Mouse (Mus musculus) MEL (cell line): ENCODE data around the gene Ccdc183. TPM values are rescaled to one million over a fixed set of nuclear protein-coding genes. Genes with fewer than 3 reads are reported as not detected.

Experiments used
- DNase-seq: peaks from one replicate; pipeline ENCODE4 v3.0.0; 2011; ENCODE audit warnings: low read depth, low spot score
- H3K27ac ChIP-seq: 2 replicates; pipeline ENCODE4 v1.5.1; 2012; ENCODE audit warnings: low read depth, mild to moderate bottlenecking, control low read depth, low read length, moderate library complexity; ENCODE audit not compliant: control insufficient read depth
- H3K27me3 ChIP-seq, 2 experiments: fragments of 150-350 bp in 1 of 2; sonication (generic) in 1 of 2; 2 replicates each; pipeline ENCODE4 v1.6.1; 2012; ENCODE audit warnings: low read length in 2 of 2, mild to moderate bottlenecking in 2 of 2, improper control_type of control experiment in 1 of 2, moderate library complexity in 1 of 2; ENCODE audit not compliant: insufficient read depth in 2 of 2, control insufficient read depth in 1 of 2
- H3K36me3 ChIP-seq, 2 experiments: 2 replicates each; pipeline ENCODE4 v1.6.1; 2012 to 2014; ENCODE audit warnings: low read length in 2 of 2, improper control_type of control experiment in 1 of 2, inconsistent platforms in 1 of 2, mild to moderate bottlenecking in 1 of 2; ENCODE audit not compliant: insufficient read depth in 2 of 2, control insufficient read depth in 1 of 2
- H3K4me1 ChIP-seq, 2 experiments: fragments of 150-350 bp in 1 of 2; sonication (generic) in 1 of 2; 2 replicates each; pipeline ENCODE4 v1.6.1; 2012; ENCODE audit warnings: low read length in 2 of 2, improper control_type of control experiment in 1 of 2, mild to moderate bottlenecking in 1 of 2; ENCODE audit not compliant: insufficient read depth in 2 of 2, control insufficient read depth in 1 of 2
- H3K4me3 ChIP-seq, 2 experiments: fragments of 150-350 bp in 1 of 2; sonication (generic) in 1 of 2; 2 replicates each; pipeline ENCODE4 v1.5.1; 2012; ENCODE audit warnings: low read depth in 2 of 2, low read length in 2 of 2, mild to moderate bottlenecking in 2 of 2, moderate library complexity in 2 of 2, control low read depth in 1 of 2, improper control_type of control experiment in 1 of 2; ENCODE audit not compliant: control insufficient read depth in 1 of 2, insufficient read depth in 1 of 2
- H3K79me2 ChIP-seq: 2 replicates; pipeline ENCODE4 v1.6.1; 2012; ENCODE audit warnings: mild to moderate bottlenecking, low read length, moderate library complexity; ENCODE audit not compliant: control insufficient read depth, poor library complexity, insufficient read depth
- H3K9ac ChIP-seq: 2 replicates; pipeline ENCODE4 v1.6.1; 2012; ENCODE audit warnings: low read depth, mild to moderate bottlenecking, control low read depth, low read length, moderate library complexity; ENCODE audit not compliant: control insufficient read depth, poor library complexity, severe bottlenecking
- H3K9me3 ChIP-seq: fragments of 150-350 bp; sonication (generic); replicated peaks from 2 replicates; pipeline ENCODE4 v1.6.1; 2012; ENCODE audit warnings: mild to moderate bottlenecking, low read length, improper control_type of control experiment, moderate library complexity; ENCODE audit not compliant: insufficient read depth
- CHD1 ChIP-seq: IDR thresholded peaks from 2 replicates; pipeline ENCODE4 v1.6.1; 2012; ENCODE audit warnings: low read depth, mild to moderate bottlenecking, inconsistent platforms, low read length, improper control_type of control experiment
- E2F4 ChIP-seq: IDR thresholded peaks from 2 replicates; pipeline ENCODE4 v1.6.1; 2011; ENCODE audit warnings: low read depth, low read length, improper control_type of control experiment, borderline replicate concordance
- EP300 ChIP-seq, 2 experiments: IDR thresholded peaks; 2 replicates each; pipeline ENCODE4 v1.6.1; 2011; ENCODE audit warnings: improper control_type of control experiment in 2 of 2, low read length in 2 of 2, low read depth in 1 of 2, mild to moderate bottlenecking in 1 of 2
- ETS1 ChIP-seq: IDR thresholded peaks from 2 replicates; pipeline ENCODE4 v1.6.1; 2012; ENCODE audit warnings: low read depth, mild to moderate bottlenecking, inconsistent platforms, low read length, improper control_type of control experiment, moderate library complexity
- GABPA ChIP-seq: IDR thresholded peaks from 2 replicates; pipeline ENCODE4 v1.6.1; 2012; ENCODE audit warnings: low read depth, mild to moderate bottlenecking, inconsistent platforms, low read length, improper control_type of control experiment, moderate library complexity
- GATA1 ChIP-seq: IDR thresholded peaks from 2 replicates; pipeline ENCODE4 v1.6.1; 2011; ENCODE audit warnings: low read depth, low read length, improper control_type of control experiment
- HCFC1 ChIP-seq: IDR thresholded peaks from 2 replicates; pipeline ENCODE4 v1.6.1; 2012; ENCODE audit warnings: low read depth, mild to moderate bottlenecking, inconsistent platforms, low read length, improper control_type of control experiment, moderate library complexity
- MAFK ChIP-seq: IDR thresholded peaks from 2 replicates; pipeline ENCODE4 v1.6.1; 2011; ENCODE audit warnings: low read depth, mild to moderate bottlenecking, low read length, improper control_type of control experiment, borderline replicate concordance
- MEF2A ChIP-seq: IDR thresholded peaks from 2 replicates; pipeline ENCODE4 v1.6.1; 2014; ENCODE audit warnings: low read depth, mild to moderate bottlenecking, inconsistent platforms, low read length, improper control_type of control experiment; ENCODE audit not compliant: poor library complexity, insufficient replicate concordance, severe bottlenecking; ENCODE audit errors: extremely low read depth
- MXI1 ChIP-seq: IDR thresholded peaks from 2 replicates; pipeline ENCODE4 v1.6.1; 2011; ENCODE audit warnings: mild to moderate bottlenecking, low read depth, low read length, improper control_type of control experiment
- MYB ChIP-seq: IDR thresholded peaks from 2 replicates; pipeline ENCODE4 v1.6.1; 2011; ENCODE audit warnings: mild to moderate bottlenecking, low read depth, low read length, improper control_type of control experiment
- MYC ChIP-seq: IDR thresholded peaks from 2 replicates; pipeline ENCODE4 v1.6.1; 2011; ENCODE audit warnings: low read depth, mild to moderate bottlenecking, low read length, improper control_type of control experiment, moderate library complexity
- NELFE ChIP-seq: IDR thresholded peaks from 2 replicates; pipeline ENCODE4 v1.6.1; 2011; ENCODE audit warnings: low read depth, low read length, improper control_type of control experiment
- NRF1 ChIP-seq: IDR thresholded peaks from 2 replicates; pipeline ENCODE4 v1.6.1; 2014; ENCODE audit warnings: low read depth, mild to moderate bottlenecking, inconsistent platforms, low read length, improper control_type of control experiment, moderate library complexity; ENCODE audit not compliant: poor library complexity, insufficient read depth, severe bottlenecking
- POLR2A ChIP-seq, 2 experiments: IDR thresholded peaks; 2 replicates each; pipeline ENCODE4 v1.6.1; 2011 to 2012; ENCODE audit warnings: low read length in 2 of 2, mild to moderate bottlenecking in 2 of 2, control low read depth in 1 of 2, improper control_type of control experiment in 1 of 2, low read depth in 1 of 2, moderate library complexity in 1 of 2; ENCODE audit not compliant: control insufficient read depth in 1 of 2, insufficient read depth in 1 of 2, poor library complexity in 1 of 2
- POLR2AphosphoS5 ChIP-seq: IDR thresholded peaks from 2 replicates; pipeline ENCODE4 v1.6.1; 2012; ENCODE audit warnings: low read depth, borderline replicate concordance, mild to moderate bottlenecking, inconsistent platforms, low read length, moderate library complexity, mixed read lengths
- RAD21 ChIP-seq: IDR thresholded peaks from 2 replicates; pipeline ENCODE4 v1.6.1; 2011; ENCODE audit warnings: mild to moderate bottlenecking, low read depth, low read length, improper control_type of control experiment
- RCOR1 ChIP-seq: IDR thresholded peaks from 2 replicates; pipeline ENCODE4 v1.6.1; 2012; ENCODE audit warnings: low read depth, mild to moderate bottlenecking, inconsistent platforms, low read length, improper control_type of control experiment
- SMC3 ChIP-seq: IDR thresholded peaks from 2 replicates; pipeline ENCODE4 v1.6.1; 2011; ENCODE audit warnings: low read depth, low read length, improper control_type of control experiment
- TAL1 ChIP-seq: IDR thresholded peaks from 2 replicates; pipeline ENCODE4 v1.6.1; 2012; ENCODE audit warnings: mild to moderate bottlenecking, inconsistent platforms, low read length, moderate library complexity, mixed read lengths
- TBP ChIP-seq: IDR thresholded peaks from 2 replicates; pipeline ENCODE4 v1.8.0; 2011; ENCODE audit warnings: low read depth, low read length, improper control_type of control experiment
- TCF12 ChIP-seq: IDR thresholded peaks from 2 replicates; pipeline ENCODE4 v1.6.1; 2014; ENCODE audit warnings: low read depth, mild to moderate bottlenecking, inconsistent platforms, low read length, improper control_type of control experiment, moderate library complexity
- UBTF ChIP-seq: IDR thresholded peaks from 2 replicates; pipeline ENCODE4 v1.6.1; 2012; ENCODE audit warnings: low read depth, mild to moderate bottlenecking, inconsistent platforms, low read length, improper control_type of control experiment, moderate library complexity, borderline replicate concordance; ENCODE audit not compliant: insufficient read depth
- USF1 ChIP-seq: IDR thresholded peaks from 2 replicates; pipeline ENCODE4 v1.6.1; 2014; ENCODE audit warnings: low read depth, mild to moderate bottlenecking, inconsistent platforms, low read length, improper control_type of control experiment, moderate library complexity
- ZC3H11A ChIP-seq: IDR thresholded peaks from 2 replicates; pipeline ENCODE4 v1.6.1; 2012; ENCODE audit warnings: low read depth, mild to moderate bottlenecking, inconsistent platforms, low read length, improper control_type of control experiment
- ZKSCAN1 ChIP-seq: IDR thresholded peaks from 2 replicates; pipeline ENCODE4 v1.6.1; 2012; ENCODE audit warnings: low read depth, mild to moderate bottlenecking, inconsistent platforms, low read length, improper control_type of control experiment, moderate library complexity
- ZMIZ1 ChIP-seq: IDR thresholded peaks from 2 replicates; pipeline ENCODE4 v1.6.1; 2012; ENCODE audit warnings: low read depth, mild to moderate bottlenecking, inconsistent platforms, low read length, improper control_type of control experiment, moderate library complexity
- polyA plus RNA-seq, 2 experiments: library from polyadenylated mRNA; stranded (reverse) in 1 of 2; unstranded in 1 of 2; fragments of >175 nt in 1 of 2; fragments of >200 nt in 1 of 2; gene quantifications; 2 replicates each; pipeline versions ENCODE4 v1.2.1 to v1.2.4; 2012; ENCODE audit warnings: low replicate concordance in 2 of 2, low read depth in 1 of 2; ENCODE audit not compliant: insufficient read length in 2 of 2, insufficient read depth in 1 of 2, missing spikeins in 1 of 2
- total RNA-seq: library from RNA; depleted of rRNA; stranded (reverse); fragments of 300-350 nt; gene quantifications from 2 replicates; pipeline ENCODE4 v1.2.3, GENCODE M21; 2012

Ccdc183 gene
- total and polyA plus RNA-seq, 3 experiments = 0.04 to 0.26 TPM; not detected in 1

DNA sequence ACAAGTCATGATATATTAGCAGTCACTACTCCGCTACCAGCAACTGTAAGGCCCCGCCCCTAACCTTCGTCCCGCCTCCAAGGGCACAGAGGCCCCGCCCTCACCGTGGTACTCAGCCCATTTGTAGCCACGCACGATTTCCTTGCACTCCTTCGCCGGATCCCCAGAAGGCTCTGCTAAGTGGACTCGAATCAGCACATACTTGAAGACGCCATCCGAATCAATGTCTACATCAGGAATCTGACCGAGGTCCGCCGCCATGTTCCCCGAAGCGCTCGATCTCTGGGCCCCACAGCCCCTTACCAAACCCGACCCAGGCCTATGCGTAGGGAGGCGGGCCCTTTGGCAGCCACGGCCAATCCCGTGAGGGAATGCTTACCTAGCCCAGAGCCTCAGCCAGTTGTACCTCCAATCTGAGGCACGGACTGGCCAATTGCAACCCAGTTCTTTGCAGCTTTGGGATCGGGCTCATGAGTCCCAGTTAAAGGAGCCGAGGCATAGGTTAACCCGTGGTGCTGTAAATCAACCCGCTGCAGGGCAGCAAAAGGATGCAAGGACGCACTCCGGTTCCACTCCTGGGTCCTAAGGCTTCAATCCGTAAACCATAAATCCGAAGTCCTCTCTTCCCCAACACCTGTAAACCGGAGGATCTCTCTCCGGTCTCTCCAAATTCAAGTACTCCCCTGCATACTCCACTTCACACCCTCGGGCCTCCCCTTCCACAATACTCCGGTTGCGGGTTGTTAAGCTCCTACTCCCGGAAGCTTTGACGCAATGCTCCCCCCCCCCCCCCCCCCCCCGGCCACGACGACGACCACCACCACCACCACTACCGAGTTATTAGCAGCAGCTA, 42.7 kb downstream of the Ccdc183 start, which contains the start of the genes Mamdc4 and Phpt1 (continued):
- TF ChIP-seq EP300 (IDR thresholded peaks at IDR 0.05; ENCODE audit: low read depth in 1 of 2, low read length in 2 of 2) = no peak
- no peak for TF ChIP-seq ZKSCAN1
- TF ChIP-seq SMC3 = no peak
- TF ChIP-seq E2F4 = no peak
- TF ChIP-seq TCF12 = 0 out of 2 replicates have a peak, but pooled peaks have one; percentile 30
- TF ChIP-seq ZC3H11A = no peak
- peak; percentile 44 to 91 for TF ChIP-seq POLR2A (IDR thresholded peaks at IDR 0.05; ENCODE audit: control insufficient read depth in 1 of 2, insufficient read depth in 1 of 2, low read depth in 1 of 2, low read length in 2 of 2, poor library complexity in 1 of 2)
- no peak for TF ChIP-seq UBTF
- TF ChIP-seq USF1 = 0 out of 2 replicates have a peak, but pooled peaks have one; percentile 31
- no peak for TF ChIP-seq RCOR1
- TF ChIP-seq NRF1 = peak; percentile 32; the same call in 1 of the 2 replicates
- no peak for TF ChIP-seq POLR2AphosphoS5
- TF ChIP-seq HCFC1 = peak; percentile 89

DNA sequence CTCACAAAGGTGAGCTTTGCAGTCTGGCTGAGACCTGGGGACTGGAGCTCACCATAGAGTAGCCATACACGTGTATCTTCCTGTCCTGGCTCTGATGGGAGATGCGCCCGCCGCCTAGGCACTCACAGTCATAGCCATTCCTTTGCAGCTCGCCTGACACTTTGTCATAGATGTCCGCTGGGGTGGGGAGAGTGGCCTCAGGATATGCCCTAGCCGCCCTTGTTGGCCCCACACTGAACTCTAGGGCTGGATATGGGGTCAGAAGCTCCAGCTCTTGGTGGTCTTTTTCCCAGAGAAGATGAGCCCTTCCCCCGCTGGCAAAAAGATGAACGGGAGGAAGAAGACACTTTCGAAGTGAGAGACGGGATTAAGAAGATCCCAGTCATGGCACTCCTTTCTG, 43.3 kb downstream of the Ccdc183 start:
- DNase-seq = no peak
- TF ChIP-seq EP300 (IDR thresholded peaks at IDR 0.05; ENCODE audit: low read depth in 1 of 2, low read length in 2 of 2) = no peak
- no peak for TF ChIP-seq MEF2A
- no peak for TF ChIP-seq MYB
- no peak for TF ChIP-seq NRF1
- TF ChIP-seq MYC = no peak
- TF ChIP-seq NELFE = no peak
- TF ChIP-seq E2F4 = no peak
- TF ChIP-seq RAD21 = no peak
- TF ChIP-seq TCF12 = no peak
- TF ChIP-seq ZMIZ1 = no peak
- TF ChIP-seq TAL1 = no peak
- TF ChIP-seq MAFK = no peak
- TF ChIP-seq CHD1 = no peak
- no peak for TF ChIP-seq MXI1
- no peak for TF ChIP-seq GATA1
- TF ChIP-seq HCFC1 = no peak
- TF ChIP-seq TBP = no peak
- TF ChIP-seq GABPA = no peak
- TF ChIP-seq ETS1 = no peak
- TF ChIP-seq POLR2A (IDR thresholded peaks at IDR 0.05; ENCODE audit: control insufficient read depth in 1 of 2, insufficient read depth in 1 of 2, low read depth in 1 of 2, low read length in 2 of 2, poor library complexity in 1 of 2) = no peak
- peak overlapping the region; percentile 71 for H3K9ac ChIP-seq
- H3K36me3 ChIP-seq = peaks cover 0 to 4% of the 10 kb centered on the region in 2 experiments; a peak in 1 of 4 replicates
- peak overlapping the region; percentile 60 to 81 for H3K4me3 ChIP-seq
- H3K79me2 ChIP-seq = peaks cover 7% of the 10 kb centered on the region
- H3K4me1 ChIP-seq = peaks cover 0 to 10% of the 10 kb centered on the region in 2 experiments; a peak in 1 of 4 replicates
- no peak overlapping the region for H3K27ac ChIP-seq
- no peaks in the 10 kb centered on the region for H3K27me3 ChIP-seq
- no peaks in the 10 kb centered on the region for H3K9me3 ChIP-seq
